Mouse (Mus musculus) MEL (cell line): Measurements from ENCODE around the gene Cenpf. TPM values are rescaled to one million over a fixed set of nuclear protein-coding genes. Genes with fewer than 3 reads are reported as not detected.

Experiments used
- DNase-seq: peaks from one replicate; pipeline ENCODE4 v3.0.0; 2011; ENCODE audit warnings: low read depth, low spot score
- H3K27ac ChIP-seq: 2 replicates; pipeline ENCODE4 v1.5.1; 2012; ENCODE audit warnings: low read depth, mild to moderate bottlenecking, control low read depth, low read length, moderate library complexity; ENCODE audit not compliant: control insufficient read depth
- H3K27me3 ChIP-seq, 2 experiments: fragments of 150-350 bp in 1 of 2; sonication (generic) in 1 of 2; 2 replicates each; pipeline ENCODE4 v1.6.1; 2012; ENCODE audit warnings: low read length in 2 of 2, mild to moderate bottlenecking in 2 of 2, improper control_type of control experiment in 1 of 2, moderate library complexity in 1 of 2; ENCODE audit not compliant: insufficient read depth in 2 of 2, control insufficient read depth in 1 of 2
- H3K36me3 ChIP-seq, 2 experiments: 2 replicates each; pipeline ENCODE4 v1.6.1; 2012 to 2014; ENCODE audit warnings: low read length in 2 of 2, improper control_type of control experiment in 1 of 2, inconsistent platforms in 1 of 2, mild to moderate bottlenecking in 1 of 2; ENCODE audit not compliant: insufficient read depth in 2 of 2, control insufficient read depth in 1 of 2
- H3K4me1 ChIP-seq, 2 experiments: fragments of 150-350 bp in 1 of 2; sonication (generic) in 1 of 2; 2 replicates each; pipeline ENCODE4 v1.6.1; 2012; ENCODE audit warnings: low read length in 2 of 2, improper control_type of control experiment in 1 of 2, mild to moderate bottlenecking in 1 of 2; ENCODE audit not compliant: insufficient read depth in 2 of 2, control insufficient read depth in 1 of 2
- H3K4me3 ChIP-seq, 2 experiments: fragments of 150-350 bp in 1 of 2; sonication (generic) in 1 of 2; 2 replicates each; pipeline ENCODE4 v1.5.1; 2012; ENCODE audit warnings: low read depth in 2 of 2, low read length in 2 of 2, mild to moderate bottlenecking in 2 of 2, moderate library complexity in 2 of 2, control low read depth in 1 of 2, improper control_type of control experiment in 1 of 2; ENCODE audit not compliant: control insufficient read depth in 1 of 2, insufficient read depth in 1 of 2
- H3K79me2 ChIP-seq: 2 replicates; pipeline ENCODE4 v1.6.1; 2012; ENCODE audit warnings: mild to moderate bottlenecking, low read length, moderate library complexity; ENCODE audit not compliant: control insufficient read depth, poor library complexity, insufficient read depth
- H3K9ac ChIP-seq: 2 replicates; pipeline ENCODE4 v1.6.1; 2012; ENCODE audit warnings: low read depth, mild to moderate bottlenecking, control low read depth, low read length, moderate library complexity; ENCODE audit not compliant: control insufficient read depth, poor library complexity, severe bottlenecking
- H3K9me3 ChIP-seq: fragments of 150-350 bp; sonication (generic); replicated peaks from 2 replicates; pipeline ENCODE4 v1.6.1; 2012; ENCODE audit warnings: mild to moderate bottlenecking, low read length, improper control_type of control experiment, moderate library complexity; ENCODE audit not compliant: insufficient read depth
- BHLHE40 ChIP-seq: IDR thresholded peaks from 2 replicates; pipeline ENCODE4 v1.6.1; 2012; ENCODE audit warnings: low read depth, mild to moderate bottlenecking, inconsistent platforms, low read length, improper control_type of control experiment, borderline replicate concordance
- CHD1 ChIP-seq: IDR thresholded peaks from 2 replicates; pipeline ENCODE4 v1.6.1; 2012; ENCODE audit warnings: low read depth, mild to moderate bottlenecking, inconsistent platforms, low read length, improper control_type of control experiment
- CTCF ChIP-seq, 3 experiments: IDR thresholded peaks in 2 of 3; conservative IDR thresholded peaks in 1 of 3; 2 replicates each; pipeline ENCODE4 v1.5.1; 2011 to 2012; ENCODE audit warnings: low read length in 3 of 3, low read depth in 2 of 3, mild to moderate bottlenecking in 2 of 3, improper control_type of control experiment in 1 of 3, inconsistent platforms in 1 of 3, mixed read lengths in 1 of 3, moderate library complexity in 1 of 3; ENCODE audit not compliant: control insufficient read depth in 1 of 3, insufficient read depth in 1 of 3, poor library complexity in 1 of 3, severe bottlenecking in 1 of 3
- ELF1 ChIP-seq: IDR thresholded peaks from 2 replicates; pipeline ENCODE4 v1.6.1; 2014; ENCODE audit warnings: low read depth, mild to moderate bottlenecking, inconsistent platforms, low read length, improper control_type of control experiment, moderate library complexity
- GATA1 ChIP-seq: IDR thresholded peaks from 2 replicates; pipeline ENCODE4 v1.6.1; 2011; ENCODE audit warnings: low read depth, low read length, improper control_type of control experiment
- HCFC1 ChIP-seq: IDR thresholded peaks from 2 replicates; pipeline ENCODE4 v1.6.1; 2012; ENCODE audit warnings: low read depth, mild to moderate bottlenecking, inconsistent platforms, low read length, improper control_type of control experiment, moderate library complexity
- MAFK ChIP-seq: IDR thresholded peaks from 2 replicates; pipeline ENCODE4 v1.6.1; 2011; ENCODE audit warnings: low read depth, mild to moderate bottlenecking, low read length, improper control_type of control experiment, borderline replicate concordance
- MAX ChIP-seq: IDR thresholded peaks from 2 replicates; pipeline ENCODE4 v1.6.1; 2011; ENCODE audit warnings: low read length, improper control_type of control experiment
- MAZ ChIP-seq: IDR thresholded peaks from 2 replicates; pipeline ENCODE4 v1.6.1; 2012; ENCODE audit warnings: low read depth, mild to moderate bottlenecking, inconsistent platforms, low read length, improper control_type of control experiment
- MEF2A ChIP-seq: IDR thresholded peaks from 2 replicates; pipeline ENCODE4 v1.6.1; 2014; ENCODE audit warnings: low read depth, mild to moderate bottlenecking, inconsistent platforms, low read length, improper control_type of control experiment; ENCODE audit not compliant: poor library complexity, insufficient replicate concordance, severe bottlenecking; ENCODE audit errors: extremely low read depth
- MXI1 ChIP-seq: IDR thresholded peaks from 2 replicates; pipeline ENCODE4 v1.6.1; 2011; ENCODE audit warnings: mild to moderate bottlenecking, low read depth, low read length, improper control_type of control experiment
- NELFE ChIP-seq: IDR thresholded peaks from 2 replicates; pipeline ENCODE4 v1.6.1; 2011; ENCODE audit warnings: low read depth, low read length, improper control_type of control experiment
- POLR2AphosphoS5 ChIP-seq: IDR thresholded peaks from 2 replicates; pipeline ENCODE4 v1.6.1; 2012; ENCODE audit warnings: low read depth, borderline replicate concordance, mild to moderate bottlenecking, inconsistent platforms, low read length, moderate library complexity, mixed read lengths
- RAD21 ChIP-seq: IDR thresholded peaks from 2 replicates; pipeline ENCODE4 v1.6.1; 2011; ENCODE audit warnings: mild to moderate bottlenecking, low read depth, low read length, improper control_type of control experiment
- SMC3 ChIP-seq: IDR thresholded peaks from 2 replicates; pipeline ENCODE4 v1.6.1; 2011; ENCODE audit warnings: low read depth, low read length, improper control_type of control experiment
- USF1 ChIP-seq: IDR thresholded peaks from 2 replicates; pipeline ENCODE4 v1.6.1; 2014; ENCODE audit warnings: low read depth, mild to moderate bottlenecking, inconsistent platforms, low read length, improper control_type of control experiment, moderate library complexity
- USF2 ChIP-seq, 2 experiments: IDR thresholded peaks; 2 replicates each; pipeline ENCODE4 v1.6.1; 2011 to 2012; ENCODE audit warnings: improper control_type of control experiment in 2 of 2, low read length in 2 of 2, borderline replicate concordance in 1 of 2, inconsistent platforms in 1 of 2, low read depth in 1 of 2, mild to moderate bottlenecking in 1 of 2; ENCODE audit not compliant: insufficient read depth in 1 of 2
- ZC3H11A ChIP-seq: IDR thresholded peaks from 2 replicates; pipeline ENCODE4 v1.6.1; 2012; ENCODE audit warnings: low read depth, mild to moderate bottlenecking, inconsistent platforms, low read length, improper control_type of control experiment
- ZNF384 ChIP-seq: IDR thresholded peaks from 2 replicates; pipeline ENCODE4 v1.6.1; 2012; ENCODE audit warnings: low read depth, mild to moderate bottlenecking, inconsistent platforms, low read length, improper control_type of control experiment
- polyA plus RNA-seq, 2 experiments: library from polyadenylated mRNA; stranded (reverse) in 1 of 2; unstranded in 1 of 2; fragments of >175 nt in 1 of 2; fragments of >200 nt in 1 of 2; gene quantifications; 2 replicates each; pipeline versions ENCODE4 v1.2.1 to v1.2.4; 2012; ENCODE audit warnings: low replicate concordance in 2 of 2, low read depth in 1 of 2; ENCODE audit not compliant: insufficient read length in 2 of 2, insufficient read depth in 1 of 2, missing spikeins in 1 of 2
- total RNA-seq: library from RNA; depleted of rRNA; stranded (reverse); fragments of 300-350 nt; gene quantifications from 2 replicates; pipeline ENCODE4 v1.2.3, GENCODE M21; 2012

Cenpf gene
- total and polyA plus RNA-seq, 3 experiments: 16.6 to 63.2 (median 34.5) TPM

- no peak for TF ChIP-seq ZNF384
- TF ChIP-seq ZC3H11A: no peak
- no peak for TF ChIP-seq MEF2A
- TF ChIP-seq MXI1: no peak
- TF ChIP-seq CTCF (IDR thresholded peaks at IDR 0.05 in 2 of 3, conservative IDR thresholded peaks at IDR 0.05 in 1 of 3; ENCODE audit: control insufficient read depth in 1 of 3, insufficient read depth in 1 of 3, low read depth in 2 of 3, low read length in 3 of 3, poor library complexity in 1 of 3, severe bottlenecking in 1 of 3): no peak
- no peak for TF ChIP-seq MAZ
- no peak for TF ChIP-seq BHLHE40
- H3K9me3 ChIP-seq: no peaks in the 10 kb centered on the region
These were observed 23.1 kb downstream of the Cenpf start for GRCm38 (mm10) chr1:189664873-189665144.

DNA sequence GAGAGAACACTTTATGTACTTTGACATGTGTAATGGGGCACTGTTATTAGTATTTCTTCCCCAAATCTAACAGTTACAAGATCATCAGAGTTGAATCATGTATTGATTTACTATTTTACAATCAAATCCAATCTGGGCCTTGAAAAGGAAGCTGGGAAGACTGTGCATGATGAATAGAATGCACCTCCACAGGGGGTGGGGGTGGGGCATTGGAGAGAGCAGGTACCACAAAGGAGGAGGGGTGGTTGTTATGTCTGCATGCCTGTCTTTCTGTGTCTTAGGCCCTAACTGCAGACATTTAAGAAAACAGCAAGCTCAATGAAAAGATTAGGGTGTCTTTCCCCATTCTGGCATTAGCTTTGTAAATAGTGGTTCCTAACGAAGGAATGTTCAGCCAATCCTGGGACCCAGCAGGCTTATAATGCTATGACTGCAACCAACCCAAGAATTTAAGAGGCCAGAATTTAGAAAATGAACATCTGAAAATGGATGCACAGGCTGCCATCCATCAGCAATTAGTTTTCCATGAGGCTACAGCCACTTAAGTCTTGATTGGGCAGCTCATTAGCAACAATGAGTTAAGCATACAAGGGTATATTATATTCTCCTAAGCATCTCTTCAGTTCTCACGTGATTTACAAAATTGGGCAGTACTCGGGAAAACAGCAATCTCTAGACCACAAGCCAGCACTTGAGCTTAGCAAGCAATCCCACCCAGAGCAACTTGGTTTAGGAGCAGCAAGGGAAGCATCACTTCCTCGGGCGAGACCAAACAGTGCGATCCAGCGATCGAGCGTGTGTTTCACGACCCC, 23.6 kb downstream of the Cenpf start:
- DNase-seq: no peak
- Histone ChIP-seq H3K36me3 (peaks cover 0 to 13% of the 10 kb centered on the region in 2 experiments; a peak in 2 of 4 replicates), H3K9me3 (no peaks in the 10 kb centered on the region), H3K27ac (no peak overlapping the region), H3K27me3 (no peaks in the 10 kb centered on the region), H3K4me3 (no peak overlapping the region), H3K79me2 (no peaks in the 10 kb centered on the region), H3K9ac (no peak overlapping the region), H3K4me1 (no peaks in the 10 kb centered on the region)
- TF ChIP-seq HCFC1 (no peak), USF1 (no peak), SMC3 (no peak), MEF2A (no peak), NELFE (no peak), POLR2AphosphoS5 (no peak), BHLHE40 (no peak), MAFK (no peak), ZNF384 (no peak), MAX (no peak), USF2 (IDR thresholded peaks at IDR 0.05; ENCODE audit: borderline replicate concordance in 1 of 2, insufficient read depth in 1 of 2, low read depth in 1 of 2, low read length in 2 of 2) (no peak), GATA1 (no peak), CHD1 (no peak), ELF1 (no peak), RAD21 (no peak)

More at GRCm38 (mm10) chr1:189664873-189665144, 23.1 kb downstream of the Cenpf start:
- no peak for DNase-seq
- no peaks in the 10 kb centered on the region for H3K79me2 ChIP-seq
- no peaks in the 10 kb centered on the region for H3K4me1 ChIP-seq
- H3K4me3 ChIP-seq: no peak overlapping the region
- no peaks in the 10 kb centered on the region for H3K27me3 ChIP-seq
- H3K36me3 ChIP-seq: peaks cover 0 to 9% of the 10 kb centered on the region in 2 experiments; a peak in 2 of 4 replicates
- no peak overlapping the region for H3K27ac ChIP-seq
- H3K9ac ChIP-seq: no peak overlapping the region
